Mouse (Mus musculus) G1E-ER4 (cell line): ENCODE results near the gene Opcml. TPM values are rescaled to one million over a fixed set of nuclear protein-coding genes. Genes with fewer than 3 reads are reported as not detected.

Source experiments
- GATA1 ChIP-seq: IDR thresholded peaks from one replicate; pipeline ENCODE4 v1.8.0; 2012; ENCODE audit warnings: low read length, inconsistent platforms
- polyA plus RNA-seq: library from polyadenylated mRNA; stranded (reverse); fragments of >175 nt; gene quantifications from 2 replicates; pipeline ENCODE4 v1.2.3, GENCODE M21; 2012

Opcml gene
- polyA plus RNA-seq, 1 experiment = not detected

GRCm38 (mm10) chr9:28218026-28218646 is 427.6 kb downstream of the Opcml start:
- TF ChIP-seq GATA1 = no peak

GRCm38 (mm10) chr9:28222726-28223125 is 432.2 kb downstream of the Opcml start:
- no peak for TF ChIP-seq GATA1

GRCm38 (mm10) chr9:28225824-28226569 is 435.4 kb downstream of the Opcml start:
- no peak for TF ChIP-seq GATA1

GRCm38 (mm10) chr9:28226570-28226951 is 436.0 kb downstream of the Opcml start:
- no peak for TF ChIP-seq GATA1

- no peak for TF ChIP-seq GATA1
Observed at GRCm38 (mm10) chr9:28238450-28238849, 447.9 kb downstream of the Opcml start.

GRCm38 (mm10) chr9:28247742-28248503 is 457.3 kb downstream of the Opcml start:
- TF ChIP-seq GATA1 = no peak

GRCm38 (mm10) chr9:28251341-28251740 is 460.8 kb downstream of the Opcml start:
- TF ChIP-seq GATA1 = no peak

GRCm38 (mm10) chr9:28255128-28255904 is 464.7 kb downstream of the Opcml start:
- TF ChIP-seq GATA1 = no peak

- no peak for TF ChIP-seq GATA1
Observed at GRCm38 (mm10) chr9:28255905-28256268, 465.3 kb downstream of the Opcml start.

- no peak for TF ChIP-seq GATA1
Observed at GRCm38 (mm10) chr9:28261078-28261753, 470.6 kb downstream of the Opcml start.

- no peak for TF ChIP-seq GATA1
Observed at GRCm38 (mm10) chr9:28262021-28262420, 471.4 kb downstream of the Opcml start.

- no peak for TF ChIP-seq GATA1
Observed at GRCm38 (mm10) chr9:28262896-28263295, 472.3 kb downstream of the Opcml start.

GRCm38 (mm10) chr9:28264761-28265160 is 474.2 kb downstream of the Opcml start:
- TF ChIP-seq GATA1 = no peak

- no peak for TF ChIP-seq GATA1
Observed at GRCm38 (mm10) chr9:28273816-28274215, 483.2 kb downstream of the Opcml start.

- no peak for TF ChIP-seq GATA1
Observed at GRCm38 (mm10) chr9:28278555-28278954, 488.0 kb downstream of the Opcml start.
